Mouse (Mus musculus): Measurements from ENCODE around the gene Gzf1. TPM values are rescaled to one million over a fixed set of nuclear protein-coding genes. Genes with fewer than 3 reads are reported as not detected.

The Gzf1 gene
- polyA plus RNA-seq, 1 experiment = 14.9 TPM

DNA sequence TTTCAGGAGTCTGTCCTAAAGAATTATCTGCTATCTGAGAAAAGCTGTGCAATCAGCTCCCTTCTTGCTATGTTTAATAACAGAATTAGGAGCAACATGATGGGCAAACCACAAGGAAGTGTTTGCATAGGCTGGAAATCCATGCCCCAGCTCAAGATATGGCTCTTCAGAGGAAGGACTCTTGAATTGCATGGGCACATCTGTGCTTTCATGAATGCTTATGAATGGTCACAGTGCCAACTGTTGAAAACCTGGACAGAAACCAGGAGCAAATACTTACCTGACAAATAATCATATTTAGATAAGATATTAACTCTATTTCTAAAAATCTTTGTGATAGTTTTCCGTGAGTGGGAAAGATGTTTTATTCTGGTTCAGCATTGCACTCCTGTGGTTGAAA lies 6.0 kb downstream of the Gzf1 start:
- no peak for TF ChIP-seq GATA1 (IDR thresholded peaks at IDR 0.05; ENCODE audit: low read length)

DNA sequence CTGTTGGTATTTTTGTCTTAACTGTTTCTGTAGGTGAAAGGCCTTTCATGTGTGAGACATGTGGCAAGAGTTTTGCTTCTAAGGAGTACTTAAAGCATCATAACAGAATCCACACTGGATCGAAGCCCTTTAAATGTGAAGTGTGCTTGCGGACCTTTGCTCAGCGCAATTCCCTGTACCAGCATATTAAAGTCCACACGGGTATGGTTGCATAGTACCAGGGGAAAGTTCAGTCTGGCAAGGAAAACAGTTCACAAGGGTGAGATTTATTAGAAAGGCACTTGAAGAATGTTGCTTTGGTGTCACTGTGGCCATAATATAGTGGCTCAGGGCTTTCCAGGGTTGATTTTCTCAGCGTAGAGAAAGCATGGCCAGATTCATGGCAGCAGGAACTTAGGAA lies 7.1 kb downstream of the Gzf1 start:
- no peak for TF ChIP-seq GATA1 (IDR thresholded peaks at IDR 0.05; ENCODE audit: low read length)

- no peak for TF ChIP-seq GATA1 (IDR thresholded peaks at IDR 0.05; ENCODE audit: low read length)
These were observed 8.8 kb downstream of the Gzf1 start for GRCm38 (mm10) chr2:148689444-148690140.

DNA sequence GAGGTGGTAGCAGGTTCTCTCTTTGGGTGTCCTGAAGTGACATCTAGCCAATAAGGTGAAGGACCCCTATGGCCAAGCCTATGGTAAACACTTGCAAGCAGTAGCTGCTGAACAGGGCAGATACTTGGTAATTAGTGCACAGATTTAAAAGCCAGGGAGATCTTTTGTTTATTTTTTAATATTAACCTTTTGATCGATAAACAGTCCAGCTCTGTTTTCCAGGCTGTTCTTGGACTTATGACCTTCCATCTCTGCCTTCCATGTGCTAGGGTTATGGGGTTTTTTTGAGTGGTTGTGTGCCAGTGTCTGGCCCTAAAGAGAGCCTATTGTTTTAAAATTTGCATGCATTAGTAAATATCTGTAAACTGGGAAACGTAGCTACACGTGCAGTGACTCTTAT lies 9.5 kb downstream of the Gzf1 start:
- no peak for TF ChIP-seq GATA1 (IDR thresholded peaks at IDR 0.05; ENCODE audit: low read length)

- no peak for TF ChIP-seq GATA1 (IDR thresholded peaks at IDR 0.05; ENCODE audit: low read length)
These were observed 10.0 kb downstream of the Gzf1 start for GRCm38 (mm10) chr2:148690781-148691180.

- TF ChIP-seq GATA1 (IDR thresholded peaks at IDR 0.05; ENCODE audit: low read length) = no peak
These were observed 17.7 kb downstream of the Gzf1 start for GRCm38 (mm10) chr2:148698571-148698970.

GRCm38 (mm10) chr2:148706409-148707201 lies 25.8 kb downstream of the Gzf1 start:
- no peak for TF ChIP-seq GATA1 (IDR thresholded peaks at IDR 0.05; ENCODE audit: low read length)

DNA sequence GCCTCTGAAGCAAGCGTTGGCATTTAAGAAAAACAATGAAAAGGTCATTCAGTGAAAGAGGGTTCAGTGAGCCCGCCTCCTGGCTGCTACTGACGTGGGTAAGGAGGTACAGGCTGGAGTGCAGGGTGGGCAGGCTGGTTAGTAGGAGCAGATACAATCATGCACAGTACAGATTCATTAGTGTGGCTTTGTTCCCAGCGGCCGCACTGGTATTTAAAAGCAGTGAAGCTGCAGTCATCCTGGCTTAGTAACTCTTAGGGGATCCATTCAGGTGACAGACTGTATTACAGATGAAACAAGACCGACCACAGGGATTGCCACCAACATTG lies 26.3 kb downstream of the Gzf1 start:
- no peak for TF ChIP-seq GATA1 (IDR thresholded peaks at IDR 0.05; ENCODE audit: low read length)

DNA sequence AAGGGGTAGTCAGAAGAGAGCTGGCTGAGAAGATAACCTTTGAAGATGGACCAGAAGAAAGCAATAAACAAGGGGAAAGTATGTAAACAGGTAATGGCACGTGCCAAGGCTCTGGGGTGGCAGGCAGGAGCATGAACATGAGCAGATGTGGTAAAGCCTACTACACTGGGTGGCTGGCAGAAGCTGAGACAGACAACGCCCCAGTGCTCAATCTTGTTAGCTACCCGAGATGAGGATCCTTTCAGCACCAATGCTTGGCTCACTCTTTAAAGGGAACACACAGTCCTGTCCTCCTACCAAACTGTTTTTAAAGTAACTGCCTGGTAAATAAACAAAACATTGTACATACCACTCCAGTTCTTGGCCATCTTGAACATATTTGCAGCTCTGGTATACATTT lies 31.5 kb downstream of the Gzf1 start:
- no peak for TF ChIP-seq GATA1 (IDR thresholded peaks at IDR 0.05; ENCODE audit: low read length)

GRCm38 (mm10) chr2:148717072-148717471 lies 36.2 kb downstream of the Gzf1 start:
- no peak for TF ChIP-seq GATA1 (IDR thresholded peaks at IDR 0.05; ENCODE audit: low read length)

- TF ChIP-seq GATA1 (IDR thresholded peaks at IDR 0.05; ENCODE audit: low read length) = no peak
These were observed 38.6 kb downstream of the Gzf1 start for GRCm38 (mm10) chr2:148719271-148719995.

DNA sequence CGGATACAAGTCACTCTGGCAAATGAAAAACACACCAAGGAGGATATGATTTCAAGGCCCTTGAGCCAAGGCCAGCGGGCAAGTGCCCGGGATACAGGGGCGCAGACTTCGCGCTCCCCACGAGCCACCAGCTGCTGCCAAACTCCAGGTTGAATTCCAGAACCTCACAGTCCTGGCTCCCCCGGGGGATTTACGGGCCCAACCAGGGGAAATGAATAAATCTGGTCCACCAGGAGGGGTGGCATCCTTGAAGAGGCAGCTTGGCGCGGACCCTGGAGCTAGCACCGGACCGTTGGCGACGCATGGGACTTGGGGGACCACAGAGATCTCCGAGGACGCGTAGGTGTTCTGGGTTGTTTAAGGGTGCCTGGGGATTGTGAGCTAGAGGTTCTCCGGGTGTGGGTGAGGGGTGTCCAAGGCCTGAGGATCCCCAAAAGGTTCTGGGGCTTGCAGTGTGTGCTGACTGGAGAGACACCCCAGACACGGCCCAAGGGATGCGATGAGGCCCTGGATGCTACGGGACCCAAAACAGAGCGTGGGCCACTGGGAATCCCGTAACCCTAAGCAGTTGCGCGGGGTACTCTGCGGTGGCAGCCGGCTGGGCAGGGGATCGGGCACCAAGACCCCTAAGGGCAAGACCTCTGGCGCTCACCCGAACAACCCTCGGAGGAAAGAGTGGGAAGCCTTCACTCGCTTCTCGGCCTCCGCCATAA lies 50.9 kb downstream of the Gzf1 start:
- TF ChIP-seq GATA1 (IDR thresholded peaks at IDR 0.05; ENCODE audit: low read length) = no peak

- no peak for TF ChIP-seq GATA1 (IDR thresholded peaks at IDR 0.05; ENCODE audit: low read length)
These were observed 51.6 kb downstream of the Gzf1 start, which contains the start of gene Napb for GRCm38 (mm10) chr2:148732327-148733000. Napb (minus strand) TSS chr2:148732467.

Other genes with a start within 250 kb of the Gzf1 start
- gene Cd93, start 237.5 kb upstream of the Gzf1 start, polyA plus RNA-seq (2012) = not detected in 2 replicates
- 29.7 and 37.5 TPM in 2 replicates for gene Nxt1, start 8.4 kb upstream of the Gzf1 start, polyA plus RNA-seq (2012)
- gene Napb, start 51.4 kb downstream of the Gzf1 start, polyA plus RNA-seq (2012) = not detected in 2 replicates
- gene Cstl1, start 69.3 kb downstream of the Gzf1 start, polyA plus RNA-seq (2012) = not detected in 2 replicates
- not detected in 2 replicates for gene Cst11, start 90.5 kb downstream of the Gzf1 start, polyA plus RNA-seq (2012)
- gene 8030411F24Rik, start 101.0 kb downstream of the Gzf1 start, polyA plus RNA-seq (2012) = not detected in 2 replicates
- gene Cst12, start 108.3 kb downstream of the Gzf1 start, polyA plus RNA-seq (2012) = not detected in 2 replicates
- gene Cst8, start 117.8 kb downstream of the Gzf1 start, polyA plus RNA-seq (2012) = not detected in 2 replicates
- not detected in 2 replicates for gene Cst13, start 139.1 kb downstream of the Gzf1 start, polyA plus RNA-seq (2012)
- not detected in 2 replicates for gene Cst9, start 154.1 kb downstream of the Gzf1 start, polyA plus RNA-seq (2012)
- gene 9230104L09Rik, start 184.0 kb downstream of the Gzf1 start, polyA plus RNA-seq (2012) = not detected in 2 replicates
- gene Cst3, start 194.7 kb downstream of the Gzf1 start, polyA plus RNA-seq (2012) = 103 and 150 TPM in 2 replicates

Measured in G1E-ER4 (cell line).